Mouse (Mus musculus) megakaryocyte-erythroid progenitor cell, adult 5-6 weeks (primary cell): ENCODE measurements around the gene Arhgef6. TPM values are rescaled to one million over a fixed set of nuclear protein-coding genes. Genes with fewer than 3 reads are reported as not detected.

Experiments
- ATAC-seq: replicated peaks from 2 replicates; pipeline ENCODE4 v1.8.0; 2016; ENCODE audit warnings: mild to moderate bottlenecking, inconsistent platforms; ENCODE audit not compliant: severe bottlenecking, poor library complexity, low FRiP score, low TSS enrichment
- total RNA-seq, 2 experiments: library from RNA; stranded (forward) in 1 of 2; stranded (reverse) in 1 of 2; fragments of 200-1000, 215-1000 nt in 1 of 2; fragments of >200 nt in 1 of 2; fragmentation: Nextera tagmentation in 1 of 2; gene quantifications; 2 replicates each; pipeline ENCODE4 v1.2.3; 2014 to 2017

Arhgef6 gene
- total RNA-seq, 2 experiments from 2014 or later, result 8.5 to 8.9 TPM

GRCm38 (mm10) chrX:57212862-57213261 is 125.7 kb downstream of the Arhgef6 start:
- no peak for ATAC-seq

DNA sequence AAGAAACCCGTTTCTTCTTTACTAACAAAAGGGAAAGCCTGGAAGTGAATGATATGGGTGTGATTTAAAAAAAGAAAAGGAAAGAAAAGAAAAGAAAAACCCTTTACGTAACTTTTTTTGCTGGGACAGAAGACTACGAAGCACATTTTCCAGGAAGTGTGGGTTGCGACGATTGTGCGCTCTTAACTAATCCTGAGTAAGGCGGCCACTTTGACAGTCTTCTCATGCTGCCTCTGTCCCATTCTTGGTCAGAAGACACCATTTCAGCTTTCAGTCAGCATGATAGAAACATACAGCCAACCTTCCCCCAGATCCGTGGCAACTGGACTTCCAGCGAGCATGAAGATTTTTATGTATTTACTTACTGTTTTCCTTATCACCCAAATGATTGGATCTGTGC is 126.7 kb downstream of the Arhgef6 start, which contains the start of gene Cd40lg:
Gene Cd40lg, plus strand, starts transcription at position 268 of the 400 bp plus-strand sequence.
- ATAC-seq, result no peak

- no peak for ATAC-seq
Measured at GRCm38 (mm10) chrX:57210591-57210990, 127.9 kb downstream of the Arhgef6 start.

DNA sequence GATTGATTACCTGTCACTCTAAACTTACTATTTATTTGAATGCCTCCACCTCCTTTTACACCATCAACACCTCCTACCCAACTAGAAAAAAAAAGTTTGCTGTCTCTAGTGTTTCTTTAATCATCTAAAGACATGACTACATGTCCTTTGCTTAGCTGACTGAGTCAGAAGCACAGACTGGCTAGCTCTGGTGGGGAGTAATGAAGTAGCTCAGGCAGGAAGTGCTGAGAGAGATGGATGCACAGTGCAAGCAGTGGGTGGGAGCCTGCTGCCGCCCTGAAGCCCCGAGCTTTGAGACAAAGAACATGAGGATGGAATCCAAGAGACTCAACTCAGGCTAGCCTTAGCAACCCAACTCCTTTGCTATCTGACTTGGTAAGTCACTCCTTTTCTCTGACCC is 138.1 kb downstream of the Arhgef6 start:
- ATAC-seq, result no peak

- no peak for ATAC-seq
Measured at GRCm38 (mm10) chrX:57198036-57198435, 140.5 kb downstream of the Arhgef6 start.

GRCm38 (mm10) chrX:57196319-57196718 is 142.2 kb downstream of the Arhgef6 start:
- no peak for ATAC-seq

GRCm38 (mm10) chrX:57189335-57189734 is 149.2 kb downstream of the Arhgef6 start:
- ATAC-seq, result no peak

GRCm38 (mm10) chrX:57187301-57187700 is 151.2 kb downstream of the Arhgef6 start:
- no peak for ATAC-seq

DNA sequence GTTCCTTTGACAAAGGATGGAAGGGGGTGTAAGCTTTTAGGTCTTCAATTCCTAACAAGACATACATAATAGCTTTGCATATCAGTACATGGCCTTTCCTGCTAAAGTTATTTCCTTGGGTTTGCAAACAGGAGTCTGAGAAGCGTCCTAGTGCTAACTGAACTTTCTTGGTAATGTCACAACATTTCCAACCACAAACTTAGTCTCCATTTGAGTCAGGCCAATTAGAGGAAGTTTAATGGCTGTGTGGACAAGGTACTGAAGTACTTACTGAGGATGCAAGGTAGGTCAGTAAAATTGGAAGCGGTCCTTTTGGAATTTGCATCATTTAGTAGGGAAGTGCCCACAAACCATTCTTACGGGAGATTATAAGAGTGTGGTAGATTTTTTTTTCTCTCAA is 155.2 kb downstream of the Arhgef6 start:
- no peak for ATAC-seq

DNA sequence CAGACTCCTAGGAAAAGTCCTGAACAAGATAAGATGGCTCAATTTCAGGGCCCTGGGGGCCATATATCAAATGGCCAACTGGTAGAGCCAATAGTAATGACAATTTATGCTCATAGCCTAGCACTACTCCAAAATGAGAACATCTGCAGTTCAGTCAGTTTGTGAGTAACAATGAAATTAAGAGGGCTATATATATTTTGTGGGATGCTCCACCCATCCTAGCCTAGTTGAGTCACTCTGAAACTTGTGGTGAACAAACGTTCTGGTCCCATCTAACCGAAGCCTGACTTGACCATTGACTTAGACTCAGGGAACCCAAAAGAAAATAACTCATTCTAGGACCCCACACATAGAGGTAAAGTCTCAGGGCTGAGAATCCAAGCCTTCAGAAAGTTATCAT is 156.1 kb downstream of the Arhgef6 start:
- no peak for ATAC-seq

Other genes starting within 250 kb of the Arhgef6 start
- not detected in 2 replicates for gene Cd40lg, start 126.6 kb downstream of the Arhgef6 start, total RNA-seq (2014; fragmentation: Nextera tagmentation)
- not detected in 2 replicates for gene Cd40lg, start 126.6 kb downstream of the Arhgef6 start, total RNA-seq (2017)
- 54.2 and 90.5 TPM in 2 replicates for gene Rbmx, start 54.3 kb upstream of the Arhgef6 start, total RNA-seq (2014; fragmentation: Nextera tagmentation)
- 59.0 and 72.1 TPM in 2 replicates for gene Rbmx, start 54.3 kb upstream of the Arhgef6 start, total RNA-seq (2017)
- gene Gm364, start 70.4 kb upstream of the Arhgef6 start, total RNA-seq (2014; fragmentation: Nextera tagmentation), result not detected in 2 replicates
- gene Gm364, start 70.4 kb upstream of the Arhgef6 start, total RNA-seq (2017), result not detected in 2 replicates
- gene Gpr101, start 165.0 kb upstream of the Arhgef6 start, total RNA-seq (2014; fragmentation: Nextera tagmentation), result not detected in 2 replicates
- not detected in 2 replicates for gene Gpr101, start 165.0 kb upstream of the Arhgef6 start, total RNA-seq (2017)